Mouse (Mus musculus): Measurements from ENCODE around the gene Mpl.

- TF ChIP-seq CTCF (IDR thresholded peaks at IDR 0.05; ENCODE audit: borderline replicate concordance, extremely low read depth, insufficient read depth, insufficient read length) (no peak), POLR2A (IDR thresholded peaks at IDR 0.05; ENCODE audit: borderline replicate concordance, extremely low read depth, insufficient read depth, insufficient read length, poor library complexity, severe bottlenecking) (no peak)
Observed at GRCm38 (mm10) chr4:118490461-118490860, 33.1 kb upstream of the Mpl start.
